Mouse (Mus musculus) neural tube, embryonic 13.5 days (tissue): ENCODE results near the gene U2af1l4. TPM values are rescaled to one million over a fixed set of nuclear protein-coding genes. Genes with fewer than 3 reads are reported as not detected.

Experiments used
- ATAC-seq: fragments of 200-750 bp; cut with Nextera tagmentation; 2 replicates; pipeline ENCODE4 v1.8.0; 2017; ENCODE audit warnings: low read depth, mild to moderate bottlenecking, moderate TSS enrichment, moderate library complexity
- H3K27ac ChIP-seq: fragments of 300-500 bp; sonication (generic); replicated peaks from 2 replicates; pipeline ENCODE4 v1.5.1; 2015; ENCODE audit warnings: moderate library complexity, mild to moderate bottlenecking, inconsistent platforms
- H3K27me3 ChIP-seq: fragments of 300-500 bp; sonication (generic); 2 replicates; pipeline ENCODE4 v1.6.1; 2015; ENCODE audit warnings: mild to moderate bottlenecking, inconsistent platforms
- H3K36me3 ChIP-seq: fragments of 300-500 bp; sonication (generic); 2 replicates; pipeline ENCODE4 v1.6.1; 2015; ENCODE audit warnings: mild to moderate bottlenecking, inconsistent platforms
- H3K4me1 ChIP-seq: fragments of 300-500 bp; sonication (generic); replicated peaks from 2 replicates; pipeline ENCODE4 v1.6.1; 2015; ENCODE audit warnings: inconsistent platforms
- H3K4me2 ChIP-seq: fragments of 300-500 bp; sonication (generic); 2 replicates; pipeline ENCODE4 v1.6.1; 2015; ENCODE audit warnings: inconsistent platforms, mild to moderate bottlenecking, moderate library complexity
- H3K4me3 ChIP-seq: fragments of 300-500 bp; sonication (generic); 2 replicates; pipeline ENCODE4 v1.5.1; 2015; ENCODE audit warnings: mild to moderate bottlenecking, inconsistent platforms
- H3K9ac ChIP-seq: fragments of 300-500 bp; sonication (generic); 2 replicates; pipeline ENCODE4 v1.6.1; 2015; ENCODE audit warnings: moderate library complexity, mild to moderate bottlenecking, inconsistent platforms
- H3K9me3 ChIP-seq: fragments of 300-500 bp; sonication (generic); 2 replicates; pipeline ENCODE4 v1.6.1; 2016; ENCODE audit warnings: inconsistent platforms
- WGBS: fragments of 180-500 bp; shearing (Covaris S2); methylation state at CpG from one replicate; pipeline ENCODE4 v1.1.7; 2015; 5-methylcytosine and 5-hydroxymethylcytosine counted together
- microRNA-seq: library from miRNA; unstranded; fragments of <30 nt; microRNA quantifications from one replicate; pipeline ENCODE4, GENCODE M21; 2016
- polyA plus RNA-seq: library from polyadenylated mRNA; unstranded; fragments of >200 nt; fragmentation: Nextera tagmentation; extraction: Ambion mirVana; gene quantifications from 2 replicates; pipeline ENCODE4 v1.2.1, GENCODE M21; 2015

U2af1l4 gene
- polyA plus RNA-seq, 1 experiment from 2014 or later: 113 TPM

DNA sequence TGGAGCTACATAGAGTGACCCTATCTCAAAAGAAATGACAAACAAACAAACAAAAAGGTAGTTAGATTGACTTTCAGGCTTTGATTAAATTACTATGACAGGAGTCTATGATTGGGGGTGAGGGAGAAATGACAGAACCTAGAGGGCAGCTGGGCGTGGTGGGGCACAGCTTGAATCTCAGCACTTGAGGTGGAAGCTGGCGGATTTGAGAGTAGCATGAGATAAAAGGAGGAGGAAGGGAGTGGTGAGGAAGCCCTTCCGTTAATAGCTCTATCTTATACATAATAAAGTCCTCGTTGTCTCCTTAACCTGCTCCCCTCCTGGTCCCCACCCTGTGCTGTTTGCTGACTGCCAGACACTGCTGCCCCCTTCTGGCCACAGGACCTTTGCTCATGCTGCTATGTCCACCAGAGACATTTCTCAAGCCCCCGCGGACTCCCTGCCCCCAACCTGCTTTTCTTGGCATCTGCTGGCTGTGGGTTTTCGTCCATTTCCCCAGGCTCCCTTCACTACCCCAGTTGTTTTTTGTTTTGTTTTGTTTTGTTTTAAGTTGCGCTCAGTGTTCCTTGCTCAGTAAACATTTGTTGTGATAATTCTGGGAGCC lies 44.7 kb downstream of the U2af1l4 start:
- H3K9me3 ChIP-seq: no peaks in the 10 kb centered on the region
- 31% methylated on average over 8 of the region's 8 CpGs for WGBS
- H3K36me3 ChIP-seq: no peaks in the 10 kb centered on the region
- no peaks in the 10 kb centered on the region for H3K27me3 ChIP-seq
- no peak overlapping the region for H3K27ac ChIP-seq
- no peaks in the 10 kb centered on the region for H3K4me1 ChIP-seq
- H3K4me3 ChIP-seq: no peak overlapping the region
- no peak overlapping the region for H3K4me2 ChIP-seq
- no peak overlapping the region for H3K9ac ChIP-seq
- ATAC-seq: 0 out of 2 replicates have a peak, but pooled peaks have one; percentile 43

- WGBS: 52% methylated on average over 16 of the region's 16 CpGs
- ATAC-seq: no peak
- H3K4me1 ChIP-seq: no peaks in the 10 kb centered on the region
- no peaks in the 10 kb centered on the region for H3K9me3 ChIP-seq
- H3K9ac ChIP-seq: peak overlapping the region; percentile 22; the same call in 1 of the 2 replicates
- no peak overlapping the region for H3K27ac ChIP-seq
- H3K4me3 ChIP-seq: no peak overlapping the region
- no peak overlapping the region for H3K4me2 ChIP-seq
- H3K27me3 ChIP-seq: no peaks in the 10 kb centered on the region
- H3K36me3 ChIP-seq: no peaks in the 10 kb centered on the region
Observed at GRCm38 (mm10) chr7:30608476-30608875, 45.4 kb downstream of the U2af1l4 start.

GRCm38 (mm10) chr7:30610043-30610442 lies 46.9 kb downstream of the U2af1l4 start:
- ATAC-seq: no peak
- Histone ChIP-seq H3K4me1 (no peaks in the 10 kb centered on the region), H3K9ac (no peak overlapping the region), H3K27me3 (no peaks in the 10 kb centered on the region), H3K4me2 (no peak overlapping the region), H3K9me3 (no peaks in the 10 kb centered on the region), H3K36me3 (no peaks in the 10 kb centered on the region), H3K4me3 (no peak overlapping the region), H3K27ac (no peak overlapping the region)
- 59% methylated on average over 7 of the region's 7 CpGs for WGBS

GRCm38 (mm10) chr7:30612654-30613402 lies 49.7 kb downstream of the U2af1l4 start, which contains the start of gene Upk1a:
Upk1a (minus strand) TSS chr7:30612847.
- H3K9ac ChIP-seq: peak within 1 kb of the TSS; percentile 22; the same call in 1 of the 2 replicates
- H3K27me3 ChIP-seq: no peaks in the 10 kb centered on the region
- no peak for ATAC-seq
- no peak within 1 kb of the TSS for H3K4me2 ChIP-seq
- no peak within 1 kb of the TSS for H3K27ac ChIP-seq
- no peak within 1 kb of the TSS for H3K4me3 ChIP-seq
- WGBS: 73% methylated on average over 8 of the region's 8 CpGs
- peaks cover 25% of the 10 kb centered on the region for H3K36me3 ChIP-seq
- H3K9me3 ChIP-seq: no peaks in the 10 kb centered on the region
- H3K4me1 ChIP-seq: no peaks in the 10 kb centered on the region

- no peak overlapping the region for H3K27ac ChIP-seq
- H3K36me3 ChIP-seq: peaks cover 33% of the 10 kb centered on the region
- WGBS: 23% methylated on average over 14 of the region's 14 CpGs
- no peaks in the 10 kb centered on the region for H3K4me1 ChIP-seq
- H3K4me2 ChIP-seq: no peak overlapping the region
- 0 out of 2 replicates have a peak, but pooled peaks have one; percentile 40 for ATAC-seq
- no peaks in the 10 kb centered on the region for H3K27me3 ChIP-seq
- no peaks in the 10 kb centered on the region for H3K9me3 ChIP-seq
- peak overlapping the region; percentile 22; the same call in 1 of the 2 replicates for H3K9ac ChIP-seq
- no peak overlapping the region for H3K4me3 ChIP-seq
Observed at GRCm38 (mm10) chr7:30613529-30614112, 50.5 kb downstream of the U2af1l4 start.

DNA sequence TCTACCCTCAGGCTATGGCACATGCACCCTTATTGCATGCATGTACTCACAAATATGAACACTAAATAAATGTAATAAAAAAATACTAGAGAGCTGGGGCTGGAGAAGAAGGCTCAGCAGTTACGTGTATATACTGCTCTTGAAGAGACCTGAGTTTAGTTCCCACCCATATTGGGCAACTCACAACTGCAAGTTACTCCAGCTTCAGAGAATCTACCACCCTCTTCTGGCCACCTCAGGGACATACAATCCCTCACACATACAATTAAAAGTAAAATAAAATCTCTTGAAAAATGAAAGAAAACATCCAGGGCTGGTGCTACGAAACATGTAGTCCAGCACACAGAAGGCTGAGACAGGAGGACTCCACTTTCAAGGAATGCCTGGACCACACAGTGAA lies 51.4 kb downstream of the U2af1l4 start:
- Histone ChIP-seq H3K36me3 (peaks cover 41% of the 10 kb centered on the region), H3K27me3 (no peaks in the 10 kb centered on the region), H3K9me3 (no peaks in the 10 kb centered on the region), H3K4me3 (no peak overlapping the region), H3K4me1 (no peaks in the 10 kb centered on the region), H3K9ac (no peak overlapping the region), H3K27ac (no peak overlapping the region), H3K4me2 (no peak overlapping the region)
- no peak for ATAC-seq
- 87% methylated on average over 2 of the region's 2 CpGs for WGBS

Small RNA genes within 50 kb of the gene (microRNA-seq; reads per million reads assigned to microRNA genes)
- 0.74 reads per million for gene Gm38670
- gene Mir3569: not detected

Other genes with a start within 250 kb of the U2af1l4 start
- 19.0 and 27.3 TPM in 2 replicates for gene Syne4, start 248.5 kb upstream of the U2af1l4 start, polyA plus RNA-seq
- gene E130208F15Rik, start 241.6 kb upstream of the U2af1l4 start, polyA plus RNA-seq: 5.7 TPM in 1 of 2 replicates, not detected in the other
- 18.0 and 22.9 TPM in 2 replicates for gene Sdhaf1, start 239.4 kb upstream of the U2af1l4 start, polyA plus RNA-seq
- gene Lrfn3, start 200.5 kb upstream of the U2af1l4 start, polyA plus RNA-seq: 10.8 and 12.7 TPM in 2 replicates
- 35.3 and 40.8 TPM in 2 replicates for gene Tyrobp, start 149.5 kb upstream of the U2af1l4 start, polyA plus RNA-seq
- gene Hcst, start 143.4 kb upstream of the U2af1l4 start, polyA plus RNA-seq: 1.0 TPM in 1 of 2 replicates, not detected in the other
- gene Nfkbid, start 141.6 kb upstream of the U2af1l4 start, polyA plus RNA-seq: 1.9 and 2.8 TPM in 2 replicates
- gene Aplp1, start 117.8 kb upstream of the U2af1l4 start, polyA plus RNA-seq: 528 and 571 TPM in 2 replicates
- 3.3 and 3.9 TPM in 2 replicates for gene Kirrel2, start 105.6 kb upstream of the U2af1l4 start, polyA plus RNA-seq
- gene Nphs1, start 105.0 kb upstream of the U2af1l4 start, polyA plus RNA-seq: 0.77 and 1.0 TPM in 2 replicates
- not detected in 2 replicates for gene Prodh2, start 69.7 kb upstream of the U2af1l4 start, polyA plus RNA-seq
- 86.8 and 95.2 TPM in 2 replicates for gene Arhgap33, start 28.2 kb upstream of the U2af1l4 start, polyA plus RNA-seq
- 6.6 TPM in 2 replicates for gene Hspb6, start 11.1 kb upstream of the U2af1l4 start, polyA plus RNA-seq
- gene Proser3, start 11.0 kb upstream of the U2af1l4 start, polyA plus RNA-seq: 6.7 and 8.6 TPM in 2 replicates
- gene Lin37, start 3.5 kb upstream of the U2af1l4 start, polyA plus RNA-seq: 60.9 and 62.9 TPM in 2 replicates
- gene Gm49396, start within 50 bp of the U2af1l4 start, polyA plus RNA-seq: 14.5 and 15.1 TPM in 2 replicates
- 126 and 147 TPM in 2 replicates for gene Psenen, start 326 bp downstream of the U2af1l4 start, polyA plus RNA-seq
- 4.8 and 6.0 TPM in 2 replicates for gene Igflr1, start 2.1 kb downstream of the U2af1l4 start, polyA plus RNA-seq
- gene Kmt2b, start 25.4 kb downstream of the U2af1l4 start, polyA plus RNA-seq: 9.0 and 9.9 TPM in 2 replicates
- 0.36 and 0.50 TPM in 2 replicates for gene Zbtb32, start 35.6 kb downstream of the U2af1l4 start, polyA plus RNA-seq
- gene Upk1a, start 49.5 kb downstream of the U2af1l4 start, polyA plus RNA-seq: 0.49 and 0.62 TPM in 2 replicates
- 1,295 and 1,305 TPM in 2 replicates for gene Cox6b1, start 62.9 kb downstream of the U2af1l4 start, polyA plus RNA-seq
- gene Etv2, start 72.6 kb downstream of the U2af1l4 start, polyA plus RNA-seq: not detected in 2 replicates
- gene Rbm42, start 87.0 kb downstream of the U2af1l4 start, polyA plus RNA-seq: 137 and 142 TPM in 2 replicates
- 22.0 and 22.7 TPM in 2 replicates for gene Haus5, start 101.7 kb downstream of the U2af1l4 start, polyA plus RNA-seq
- gene Pmis2, start 108.3 kb downstream of the U2af1l4 start, polyA plus RNA-seq: not detected in 2 replicates
- not detected in 2 replicates for gene 2200002J24Rik, start 135.6 kb downstream of the U2af1l4 start, polyA plus RNA-seq
- 0.80 and 1.6 TPM in 2 replicates for gene Atp4a, start 148.9 kb downstream of the U2af1l4 start, polyA plus RNA-seq
- 253 and 272 TPM in 2 replicates for gene Tmem147, start 166.2 kb downstream of the U2af1l4 start, polyA plus RNA-seq
- gene Gapdhs, start 180.4 kb downstream of the U2af1l4 start, polyA plus RNA-seq: 1.6 and 2.9 TPM in 2 replicates
- gene Sbsn, start 188.2 kb downstream of the U2af1l4 start, polyA plus RNA-seq: 1.2 and 2.8 TPM in 2 replicates
- 1.0 TPM in 1 of 2 replicates, not detected in the other for gene Dmkn, start 200.5 kb downstream of the U2af1l4 start, polyA plus RNA-seq
- gene Krtdap, start 224.6 kb downstream of the U2af1l4 start, polyA plus RNA-seq: 0.85 TPM in 1 of 2 replicates, not detected in the other